8 mouse cellular contexts compared by ENCODE assay signal in genomic region chr13:48625433-48626184, GRCm38 (mm10). TPM values are rescaled to one million over a fixed set of nuclear protein-coding genes. Genes with fewer than 3 reads are reported as not detected.
DNase-seq lines count a peak whose midpoint lies in the region; ATAC-seq and TF ChIP-seq lines count a peak whose summit lies in the region.

Gene Ptpdc1 (minus strand): TSS chr13:48625664.

- no peaks in the 10 kb centered on the region for H3K9me3 ChIP-seq in hindbrain, postnatal 0 days (ENCODE audit: low read length)

- ATAC-seq in hindbrain, postnatal 0 days, result peak; percentile 100

- no peaks in the 10 kb centered on the region for H3K4me1 ChIP-seq in hindbrain, postnatal 0 days (ENCODE audit: insufficient read depth, low read length)

- H3K9ac ChIP-seq in hindbrain, postnatal 0 days (replicated peaks; ENCODE audit: low read length), result peak within 1 kb of the TSS; percentile 91

- H3K4me2 ChIP-seq in hindbrain, postnatal 0 days (ENCODE audit: low read depth, low read length), result peak within 1 kb of the TSS; percentile 67

- H3K27ac ChIP-seq in hindbrain, postnatal 0 days, result peak within 1 kb of the TSS; percentile 91

- H3K36me3 ChIP-seq in hindbrain, postnatal 0 days (ENCODE audit: insufficient read depth, low read length), result no peaks in the 10 kb centered on the region

- under 1% methylated on average over 70 of the region's 76 CpGs for WGBS in hindbrain, postnatal 0 days

- H3K27me3 ChIP-seq in hindbrain, postnatal 0 days (ENCODE audit: insufficient read depth, low read length), result no peaks in the 10 kb centered on the region

- no peak for TF ChIP-seq CTCF in hindbrain, postnatal 0 days (IDR thresholded peaks at IDR 0.05; ENCODE audit: low read depth)

- DNase-seq in adrenal gland, adult (ENCODE audit: inconsistent age in 2 of 2, low spot score in 1 of 2), result peak; percentile 98 to 99
- peak; percentile 98 for DNase-seq in embryo, embryonic 10 days (ENCODE audit: low spot score)
- DNase-seq in gastrocnemius, adult 8-10 months (ENCODE audit: low spot score in 2 of 2), result peak; percentile 95 to 97
- peak; percentile 98 for DNase-seq in hindbrain, postnatal 0 days (ENCODE audit: low spot score)
- DNase-seq in left cerebral cortex, adult 18-20 months (ENCODE audit: low spot score in 2 of 2), result peak; percentile 97 to 99
- DNase-seq in lung, postnatal 4 days, result peak; percentile 98 to 99
- DNase-seq in retina, postnatal 1 day, result peak; percentile 97
- DNase-seq in thymus, postnatal 4 days, result peak; percentile 96

- H3K4me3 ChIP-seq in hindbrain, postnatal 0 days (ENCODE audit: low read length), result peak within 1 kb of the TSS; percentile 89

RNA-seq across cellular contexts. Expression of gene Ptpdc1, which starts in this region (rescaled TPM):
- 1 to 10 TPM; 2.6 to 3.4 (median 3.0) TPM for total RNA-seq in gastrocnemius, adult 8-10 months (2022)
- total RNA-seq in hindbrain, postnatal 0 days (2014; rRNA removed), result 16.3 and 30.8 TPM in 2 replicates
- polyA plus RNA-seq in hindbrain, postnatal 0 days (2015; fragmentation: Nextera tagmentation; extraction: Ambion mirVana), result 13.0 and 13.5 TPM in 2 replicates
- 10 to 100 TPM; 21.8 to 23.5 TPM for total RNA-seq in left cerebral cortex, adult 18-20 months (2021)

Comparison
In these comparisons a context has a peak if more than half of its experiments do, and no peak if none do; other contexts are left out.
1. Peak in every context shown above with its lines: DNase-seq, ATAC-seq, H3K4me3 ChIP-seq and H3K27ac ChIP-seq.